Mouse (Mus musculus): ENCODE results near the gene Inpp5k.

DNA sequence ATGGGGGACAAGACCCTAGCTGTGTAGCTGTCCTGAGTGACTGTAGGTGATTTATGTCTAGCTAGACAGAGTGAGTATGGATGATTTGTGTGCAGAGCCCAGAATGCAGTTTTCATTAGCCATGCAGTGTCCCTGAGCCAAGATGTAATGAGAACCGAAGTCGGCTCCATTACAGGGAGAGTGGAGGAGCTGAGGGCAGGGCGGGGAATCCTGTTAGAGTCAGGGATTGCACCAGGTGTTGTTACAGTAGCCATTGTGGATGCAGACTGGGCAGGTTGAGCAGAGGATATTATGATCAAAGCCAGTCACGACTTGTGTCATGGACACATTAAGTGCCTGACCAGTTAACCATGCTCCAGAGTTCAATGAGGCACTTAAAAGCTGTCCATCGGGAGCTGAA, 12.5 kb downstream of the Inpp5k start:
- TF ChIP-seq CTCF (conservative IDR thresholded peaks at IDR 0.05; ENCODE audit: low read length), result no peak
- TF ChIP-seq NANOG (IDR thresholded peaks at IDR 0.05; ENCODE audit: borderline replicate concordance, low read length), result no peak

Data from E14TG2a.4 (cell line).